Mouse (Mus musculus) kidney, adult 18-20 months (tissue): ENCODE results near the gene Zfp697.
"Not testable (repeated sequence)": the region's sequence is repeated elsewhere in the genome, so short reads cannot be mapped to it uniquely, and the experiment has no call there.

Experiments
- DNase-seq: peaks from one replicate; pipeline ENCODE4 v3.0.0; 2021

Zfp697 gene

DNA sequence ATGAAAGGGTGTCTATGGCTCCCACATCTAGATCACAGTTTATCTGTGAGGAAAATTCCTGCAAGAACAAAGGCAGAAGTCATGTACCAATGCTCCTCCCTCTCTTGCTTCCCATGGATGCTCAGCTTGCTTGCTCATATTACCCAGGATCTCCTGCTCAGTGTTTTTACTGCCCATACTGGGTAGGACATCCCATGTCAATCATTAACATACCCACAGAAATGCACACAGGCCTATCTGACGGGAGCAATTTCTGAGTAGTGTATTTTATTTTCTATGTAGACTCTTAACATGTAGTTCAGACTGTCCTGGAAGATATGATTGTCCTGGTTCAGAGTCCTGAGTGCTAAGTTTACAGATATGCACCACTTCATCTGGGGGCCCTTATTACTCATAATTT is 142.3 kb downstream of the Zfp697 start:
- not testable (repeated sequence) for DNase-seq

DNA sequence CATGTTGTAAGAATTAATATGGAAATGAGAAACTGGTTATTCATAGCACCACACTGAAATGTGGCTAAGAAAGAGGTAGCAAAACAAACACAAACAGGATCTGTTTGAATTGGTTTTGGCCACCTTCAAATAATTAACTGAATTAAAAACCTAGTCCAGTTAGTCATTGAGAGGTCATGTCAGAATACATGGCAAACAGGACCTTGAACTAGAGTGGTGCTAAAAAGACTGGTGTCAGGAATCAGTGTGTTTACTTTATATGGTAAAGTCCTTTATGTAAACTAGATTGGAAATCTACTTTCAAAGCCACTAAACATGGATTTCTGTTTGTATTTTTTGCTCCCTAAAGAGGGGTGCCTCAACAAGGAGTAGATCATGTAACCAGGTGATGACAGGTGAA is 142.7 kb downstream of the Zfp697 start:
- not testable (repeated sequence) for DNase-seq

DNA sequence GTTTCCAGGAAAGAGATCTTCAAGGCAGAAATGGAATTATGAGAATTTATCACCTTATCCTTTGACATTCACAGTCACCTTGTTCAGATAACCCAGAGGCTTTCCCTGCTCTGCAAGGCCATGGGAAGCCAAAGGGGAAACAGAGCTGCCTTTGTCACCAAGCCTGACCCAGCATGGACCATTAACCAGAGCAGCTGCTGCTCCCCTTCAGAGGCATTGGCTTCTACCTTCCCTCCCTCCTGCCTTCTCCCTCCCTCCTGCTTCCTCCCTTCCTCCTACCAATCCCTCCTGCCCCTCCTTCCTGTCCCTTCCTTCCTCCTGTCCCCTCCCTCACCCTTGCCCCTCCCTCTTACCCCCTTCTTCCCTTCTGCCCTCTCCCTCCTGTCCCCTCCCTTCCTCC is 165.4 kb downstream of the Zfp697 start:
- not testable (repeated sequence) for DNase-seq

DNA sequence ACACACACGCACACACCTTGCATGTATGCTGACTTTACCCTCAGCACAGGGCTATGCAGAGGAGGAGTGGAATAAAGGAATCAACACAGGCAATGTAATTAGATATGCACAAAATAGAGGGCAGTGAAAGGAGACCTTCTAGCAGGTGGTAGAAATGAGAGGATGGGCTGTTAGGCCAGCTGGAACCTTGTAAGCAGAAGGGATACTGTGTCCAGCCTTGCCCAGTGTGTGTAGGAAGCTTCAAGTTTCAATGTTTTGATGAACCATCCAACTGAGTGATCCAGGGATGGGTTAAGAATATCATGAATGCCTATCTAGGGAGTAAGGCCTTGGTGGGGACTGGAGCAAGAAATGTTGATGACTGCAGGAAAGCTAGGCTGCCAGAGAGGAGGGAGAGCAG is 166.2 kb downstream of the Zfp697 start:
- DNase-seq = not testable (repeated sequence)

DNA sequence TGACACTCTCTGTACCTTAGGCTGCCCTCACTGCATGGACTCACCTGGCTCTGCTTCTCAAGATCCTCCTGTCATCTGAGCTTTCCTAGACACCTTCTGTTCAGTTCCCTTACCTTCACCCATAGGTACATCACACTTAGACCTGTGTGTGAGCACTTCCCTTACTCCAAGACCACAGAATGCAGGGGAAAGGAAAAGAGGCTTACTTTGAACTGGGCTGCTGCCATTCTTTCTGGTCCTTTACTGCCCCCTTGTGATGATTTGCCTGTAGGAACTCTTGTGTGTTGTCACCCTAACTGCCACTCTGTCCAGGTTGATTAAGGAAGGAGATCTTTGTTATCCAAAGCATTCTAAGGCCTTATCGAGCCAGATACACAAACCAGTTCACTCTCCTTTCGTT is 168.0 kb downstream of the Zfp697 start:
- DNase-seq = not testable (repeated sequence)

DNA sequence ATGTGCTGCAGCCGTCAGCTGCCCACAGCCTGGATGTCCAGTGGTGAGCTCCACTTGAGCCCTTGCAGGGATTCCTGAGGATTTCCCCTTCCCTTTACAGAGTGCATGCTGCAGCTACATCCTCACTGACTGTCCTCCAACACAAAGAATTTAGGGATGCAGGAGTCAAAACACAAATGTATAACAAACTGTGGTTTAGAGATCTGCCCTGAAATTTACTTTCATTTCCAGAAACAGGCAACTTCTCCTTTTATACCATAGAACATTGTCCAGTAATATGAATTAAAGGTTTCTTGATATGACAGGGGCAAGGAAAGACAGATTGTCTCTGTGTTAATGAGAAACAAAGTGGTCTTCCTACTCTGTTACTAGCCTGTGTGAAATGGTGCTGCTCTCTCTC is 168.6 kb downstream of the Zfp697 start:
- DNase-seq = not testable (repeated sequence)

DNA sequence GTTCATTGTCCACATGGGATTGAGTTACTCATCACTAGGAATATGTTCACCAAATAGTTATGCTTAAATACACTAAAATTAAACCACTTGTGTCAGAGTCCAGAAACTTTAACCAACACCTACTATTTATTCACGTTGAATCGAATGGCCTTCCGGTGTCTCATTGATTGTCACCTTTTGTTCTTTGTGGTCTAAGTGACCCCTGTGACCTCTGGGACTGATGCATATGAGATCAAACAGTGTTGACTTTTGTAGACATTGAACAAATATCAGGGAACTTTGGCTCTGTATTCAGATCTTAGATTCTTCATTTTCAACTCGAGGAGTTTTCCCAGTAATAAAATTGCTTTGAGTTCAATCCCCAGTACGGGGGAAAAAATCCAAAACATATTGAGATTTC is 178.4 kb downstream of the Zfp697 start:
- DNase-seq = not testable (repeated sequence)

DNA sequence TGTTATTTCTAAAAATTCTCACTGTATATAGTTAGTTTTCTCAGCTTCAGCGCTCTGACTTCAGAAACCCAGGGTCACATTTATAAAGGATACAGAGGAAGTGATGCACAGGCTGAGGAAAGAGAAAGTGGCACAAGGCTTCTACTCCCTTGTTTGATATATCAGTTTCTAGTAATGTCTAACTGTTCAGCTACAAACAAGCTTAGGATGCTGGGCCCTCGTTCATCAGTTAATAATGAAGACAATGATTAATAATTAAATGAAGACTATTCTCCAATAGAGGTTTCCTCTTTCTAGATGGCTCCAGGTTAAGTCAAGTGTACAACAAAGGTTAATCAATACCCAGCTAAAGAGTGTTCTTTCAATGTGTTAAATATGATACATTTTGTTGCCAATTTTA is 181.6 kb downstream of the Zfp697 start:
- not testable (repeated sequence) for DNase-seq

DNA sequence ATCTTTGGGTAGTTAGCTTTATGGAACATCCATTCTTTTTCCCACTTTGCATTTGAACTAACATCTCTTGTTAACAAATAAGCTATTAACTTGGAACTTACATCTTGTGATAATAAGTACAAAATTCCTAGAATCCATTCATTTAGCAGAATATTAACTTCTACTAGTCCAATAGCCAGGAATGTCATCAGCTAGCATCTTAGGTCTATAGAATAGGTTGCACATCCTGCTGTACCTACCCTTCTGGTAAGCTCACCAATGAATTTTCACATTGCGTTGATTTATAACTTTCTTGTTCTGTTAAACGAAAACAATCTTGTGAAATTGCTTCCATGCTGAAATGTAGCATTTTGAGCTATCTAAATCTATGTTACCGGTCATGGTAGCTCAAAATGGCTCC is 182.6 kb downstream of the Zfp697 start:
- DNase-seq = not testable (repeated sequence)

DNA sequence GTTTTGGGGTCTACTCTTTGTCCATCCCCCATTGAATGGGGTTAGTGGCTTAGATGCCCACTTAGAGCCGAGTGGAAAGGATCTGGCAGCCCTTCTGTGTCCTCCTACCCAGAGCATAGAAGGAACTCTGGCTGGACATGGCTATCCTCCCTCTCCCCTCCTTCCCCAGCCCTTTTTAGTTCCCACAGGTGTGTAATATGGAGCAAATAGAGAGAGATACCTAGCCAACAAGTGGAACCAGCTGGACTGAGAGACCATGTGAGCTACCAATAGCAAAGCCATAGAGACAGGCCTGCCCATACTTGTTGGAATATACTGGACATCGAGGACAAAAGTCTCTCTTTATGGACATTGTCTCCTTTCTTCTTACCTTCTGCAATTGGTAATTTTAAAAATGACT is 185.5 kb downstream of the Zfp697 start:
- not testable (repeated sequence) for DNase-seq

DNA sequence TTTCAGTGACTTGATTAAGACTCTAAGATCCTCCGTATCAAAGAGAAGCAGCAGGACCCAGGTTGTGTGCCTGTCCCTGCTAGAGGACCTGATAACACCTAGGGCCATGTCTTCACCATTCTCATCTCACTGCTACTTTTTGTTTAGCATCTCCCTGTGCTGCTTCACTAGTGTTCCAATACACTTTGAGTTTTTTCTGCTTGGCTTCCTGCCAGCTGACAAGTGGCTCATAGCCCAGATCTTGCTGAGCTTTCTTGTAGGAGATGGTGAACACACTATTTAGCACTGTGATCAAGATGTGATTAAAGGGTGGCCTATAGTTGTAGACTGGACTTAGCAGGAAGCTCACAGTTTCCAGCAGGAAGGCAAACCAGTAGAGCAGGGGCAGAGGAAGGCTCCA is 198.8 kb downstream of the Zfp697 start:
- peak; percentile 56 for DNase-seq

DNA sequence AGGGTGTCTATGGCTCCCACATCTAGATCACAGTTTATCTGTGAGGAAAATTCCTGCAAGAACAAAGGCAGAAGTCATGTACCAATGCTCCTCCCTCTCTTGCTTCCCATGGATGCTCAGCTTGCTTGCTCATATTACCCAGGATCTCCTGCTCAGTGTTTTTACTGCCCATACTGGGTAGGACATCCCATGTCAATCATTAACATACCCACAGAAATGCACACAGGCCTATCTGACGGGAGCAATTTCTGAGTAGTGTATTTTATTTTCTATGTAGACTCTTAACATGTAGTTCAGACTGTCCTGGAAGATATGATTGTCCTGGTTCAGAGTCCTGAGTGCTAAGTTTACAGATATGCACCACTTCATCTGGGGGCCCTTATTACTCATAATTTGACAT is 199.9 kb downstream of the Zfp697 start:
- DNase-seq = not testable (repeated sequence)

DNA sequence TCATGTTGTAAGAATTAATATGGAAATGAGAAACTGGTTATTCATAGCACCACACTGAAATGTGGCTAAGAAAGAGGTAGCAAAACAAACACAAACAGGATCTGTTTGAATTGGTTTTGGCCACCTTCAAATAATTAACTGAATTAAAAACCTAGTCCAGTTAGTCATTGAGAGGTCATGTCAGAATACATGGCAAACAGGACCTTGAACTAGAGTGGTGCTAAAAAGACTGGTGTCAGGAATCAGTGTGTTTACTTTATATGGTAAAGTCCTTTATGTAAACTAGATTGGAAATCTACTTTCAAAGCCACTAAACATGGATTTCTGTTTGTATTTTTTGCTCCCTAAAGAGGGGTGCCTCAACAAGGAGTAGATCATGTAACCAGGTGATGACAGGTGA is 200.4 kb downstream of the Zfp697 start:
- not testable (repeated sequence) for DNase-seq

DNA sequence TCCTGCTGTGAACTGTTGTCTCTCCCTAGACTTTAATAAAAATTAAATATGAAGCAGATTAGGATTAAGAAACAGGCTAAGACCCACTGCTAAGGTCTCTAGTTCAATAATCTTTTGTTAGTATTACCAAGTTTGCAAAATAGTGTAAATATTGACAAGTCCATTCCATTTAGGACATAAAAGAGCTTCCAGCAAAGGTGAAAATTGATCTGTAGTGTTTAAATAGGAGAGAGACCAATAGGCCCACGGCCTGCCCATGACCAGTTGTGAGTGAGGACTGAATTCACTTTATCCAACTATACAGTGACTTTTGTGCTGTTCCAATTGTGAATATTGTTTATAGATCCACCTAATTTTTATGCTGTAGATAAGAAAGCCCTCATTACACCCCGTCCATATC is 205.5 kb downstream of the Zfp697 start:
- no peak for DNase-seq

DNA sequence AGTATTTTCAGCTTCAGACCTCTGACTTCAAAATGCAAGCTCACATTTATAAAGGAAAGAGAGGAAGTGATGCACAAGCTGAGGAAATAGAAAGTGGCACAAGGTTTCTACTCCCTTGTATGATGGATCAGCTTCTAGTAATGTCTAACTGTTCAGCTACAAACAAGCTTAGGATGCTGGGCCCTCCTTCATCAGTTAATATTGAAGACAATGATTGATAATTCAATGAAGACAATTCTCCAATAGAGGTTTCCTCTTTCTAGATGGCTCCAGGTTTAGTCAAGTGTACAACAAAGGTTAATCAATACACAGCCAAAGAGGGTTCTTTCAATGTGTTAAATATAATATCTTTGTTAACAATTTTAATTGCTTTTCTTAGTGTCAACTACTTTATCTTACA is 206.4 kb downstream of the Zfp697 start, which contains the start of gene Gm10681:
Gene Gm10681, minus strand, starts transcription at position 101 of the 400 bp plus-strand sequence.
- DNase-seq = no peak

DNA sequence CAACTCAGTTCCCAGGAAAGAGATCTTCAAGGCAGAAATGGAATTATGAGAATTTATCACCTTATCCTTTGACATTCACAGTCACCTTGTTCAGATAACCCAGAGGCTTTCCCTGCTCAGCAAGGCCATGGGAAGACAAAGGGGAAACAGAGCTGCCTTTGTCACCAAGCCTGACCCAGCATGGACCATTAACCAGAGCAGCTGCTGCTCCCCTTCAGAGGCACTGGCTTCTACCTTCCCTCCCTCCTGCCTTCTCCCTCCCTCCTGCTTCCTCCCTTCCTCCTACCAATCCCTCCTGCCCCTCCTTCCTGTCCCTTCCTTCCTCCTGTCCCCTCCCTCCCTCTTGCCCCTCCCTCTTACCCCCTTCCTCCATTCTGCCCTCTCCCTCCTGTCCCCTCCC is 231.3 kb downstream of the Zfp697 start:
- DNase-seq = not testable (repeated sequence)

DNA sequence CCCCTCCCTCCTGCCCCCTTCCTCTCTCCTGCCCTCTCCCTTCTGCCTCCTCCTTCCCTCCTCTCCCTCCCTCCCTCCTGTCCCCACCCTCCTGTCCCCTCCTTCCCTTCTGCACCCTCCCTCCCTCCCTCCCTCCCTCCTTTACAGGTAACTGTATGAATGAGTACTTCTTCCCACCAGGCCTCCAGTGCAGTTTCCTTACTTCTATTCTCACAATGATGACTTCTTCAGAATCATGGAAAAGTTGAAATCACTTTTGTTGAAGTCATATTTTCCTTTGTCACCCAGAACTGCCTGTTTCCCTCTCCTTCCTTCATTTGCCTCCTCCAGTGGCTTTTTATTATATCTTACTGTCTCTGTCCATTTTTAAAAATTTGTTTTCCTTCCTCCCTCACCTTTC is 231.7 kb downstream of the Zfp697 start:
- DNase-seq = no peak

DNA sequence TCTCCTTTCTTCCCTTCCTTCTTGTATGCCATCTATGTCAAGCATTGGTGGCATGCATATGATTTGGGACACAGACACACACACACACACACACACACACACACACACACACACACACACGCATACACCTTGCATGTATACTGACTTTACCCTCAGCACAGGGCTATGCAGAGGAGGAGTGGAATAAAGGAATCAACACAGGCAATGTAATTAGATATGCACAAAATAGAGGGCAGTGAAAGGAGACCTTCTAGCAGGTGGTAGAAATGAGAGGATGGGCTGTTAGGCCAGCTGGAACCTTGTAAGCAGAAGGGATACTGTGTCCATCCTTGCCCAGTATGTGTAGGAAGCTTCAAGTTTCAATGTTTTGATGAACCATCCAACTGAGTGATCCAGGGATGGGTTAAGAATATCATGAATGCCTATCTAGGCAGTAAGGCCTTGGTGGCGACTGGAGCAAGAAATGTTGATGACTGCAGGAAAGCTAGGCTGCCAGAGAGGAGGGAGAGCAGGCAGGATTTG is 232.2 kb downstream of the Zfp697 start:
- DNase-seq = not testable (repeated sequence)

DNA sequence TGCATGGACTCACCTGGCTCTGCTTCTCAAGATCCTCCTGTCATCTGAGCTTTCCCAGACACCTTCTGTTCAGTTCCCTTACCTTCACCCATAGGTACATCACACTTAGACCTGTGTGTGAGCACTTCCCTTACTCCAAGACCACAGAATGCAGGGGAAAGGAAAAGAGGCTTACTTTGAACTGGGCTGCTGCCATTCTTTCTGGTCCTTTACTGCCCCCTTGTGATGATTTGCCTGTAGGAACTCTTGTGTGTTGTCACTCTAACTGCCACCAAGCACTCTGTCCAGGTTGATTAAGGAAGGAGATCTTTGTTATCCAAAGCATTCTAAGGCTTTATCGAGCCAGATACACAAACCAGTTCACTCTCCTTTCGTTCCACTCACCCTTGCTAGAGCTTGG is 234.0 kb downstream of the Zfp697 start:
- DNase-seq = peak; percentile 57

DNA sequence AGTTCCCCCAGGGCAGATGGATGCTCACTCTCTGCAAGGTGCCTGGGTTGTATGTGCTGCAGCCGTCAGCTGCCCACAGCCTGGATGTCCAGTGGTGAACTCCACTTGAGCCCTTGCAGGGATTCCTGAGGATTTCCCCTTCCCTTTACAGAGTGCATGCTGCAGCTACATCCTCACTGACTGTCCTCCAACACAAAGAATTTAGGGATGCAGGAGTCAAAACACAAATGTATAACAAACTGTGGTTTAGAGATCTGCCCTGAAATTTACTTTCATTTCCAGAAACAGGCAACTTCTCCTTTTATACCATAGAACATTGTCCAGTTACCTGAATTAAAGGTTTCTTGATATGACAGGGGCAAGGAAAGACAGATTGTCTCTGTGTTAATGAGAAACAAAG is 234.5 kb downstream of the Zfp697 start:
- DNase-seq = not testable (repeated sequence)

DNA sequence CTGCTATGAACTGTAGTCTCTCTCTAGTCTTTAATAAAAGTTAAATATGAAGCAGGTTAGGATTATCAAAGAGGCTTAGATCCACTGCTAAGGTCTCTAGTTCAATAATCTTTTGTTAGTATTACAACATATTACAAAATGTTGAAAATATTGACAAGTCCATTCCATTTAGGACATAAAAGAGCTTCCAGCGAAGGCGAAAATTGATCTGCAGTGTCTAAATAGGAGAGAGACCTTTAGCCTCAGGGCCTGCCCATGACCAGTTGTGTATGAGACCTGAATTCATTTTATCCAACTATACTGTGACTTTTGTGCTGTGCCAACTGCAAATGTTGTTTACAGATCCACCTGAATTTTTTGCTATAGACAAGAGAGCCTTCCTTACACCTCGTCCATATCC is 247.4 kb downstream of the Zfp697 start:
- DNase-seq = no peak

DNA sequence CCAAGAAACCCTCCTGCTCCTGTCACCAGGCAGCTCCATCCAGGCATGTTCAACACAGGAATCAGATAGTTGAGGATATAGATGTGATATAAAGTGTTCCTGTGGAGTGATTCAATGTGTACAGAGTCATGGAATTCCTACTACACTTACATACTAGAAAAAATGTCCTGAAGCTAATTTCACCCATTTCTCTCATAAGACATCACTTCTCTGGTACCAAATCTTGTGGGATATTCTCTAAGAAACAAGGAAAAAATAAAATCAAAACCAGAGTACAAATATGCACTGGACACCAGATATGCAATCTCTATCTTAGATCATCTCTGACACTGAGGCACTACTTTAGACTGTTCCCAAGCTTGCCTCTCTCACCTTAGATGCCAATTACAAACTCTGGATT is 247.9 kb downstream of the Zfp697 start, which contains the start of gene Hsd3b5:
Gene Hsd3b5, minus strand, starts transcription at position 101 of the 400 bp plus-strand sequence.
- no peak for DNase-seq

DNA sequence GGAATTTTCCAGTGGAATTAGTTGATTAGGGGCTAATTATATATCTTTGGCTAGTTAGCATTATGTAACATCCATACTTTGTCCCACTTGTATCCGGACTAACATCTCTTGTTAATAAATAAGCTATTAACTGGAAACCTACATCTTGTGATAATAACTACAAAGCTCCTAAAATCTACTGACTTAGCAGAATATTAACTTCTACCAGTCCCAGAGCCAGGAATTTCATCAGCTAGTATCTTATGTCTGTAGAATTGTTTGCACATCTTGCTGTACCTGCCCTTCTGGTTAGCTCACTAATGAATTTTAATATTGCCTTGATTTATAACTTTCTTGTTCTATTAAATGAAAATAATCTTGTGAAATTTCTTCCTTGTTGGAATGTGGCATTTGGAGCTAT is 252.9 kb downstream of the Zfp697 start:
- no peak for DNase-seq

DNA sequence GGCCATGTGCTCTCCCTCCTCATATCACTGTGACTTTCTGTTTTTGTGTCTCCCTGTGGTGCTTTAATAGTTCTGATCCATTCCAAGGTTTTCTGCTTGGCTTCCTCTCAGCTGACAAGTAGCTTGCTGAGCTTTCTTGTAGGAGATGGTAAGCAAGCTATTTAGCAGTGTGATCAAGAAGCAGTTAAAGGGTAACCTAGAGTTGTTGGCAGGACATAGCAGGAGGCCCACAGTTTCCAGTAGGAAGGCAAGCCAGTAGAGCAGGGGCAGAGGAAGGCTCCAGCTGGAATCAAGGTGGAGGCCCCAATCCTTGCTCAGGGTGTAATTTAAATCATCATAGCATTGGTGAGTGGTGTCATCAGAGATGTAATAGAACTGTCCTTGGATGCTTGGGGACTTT is 298.5 kb downstream of the Zfp697 start:
- peak; percentile 47 for DNase-seq

DNA sequence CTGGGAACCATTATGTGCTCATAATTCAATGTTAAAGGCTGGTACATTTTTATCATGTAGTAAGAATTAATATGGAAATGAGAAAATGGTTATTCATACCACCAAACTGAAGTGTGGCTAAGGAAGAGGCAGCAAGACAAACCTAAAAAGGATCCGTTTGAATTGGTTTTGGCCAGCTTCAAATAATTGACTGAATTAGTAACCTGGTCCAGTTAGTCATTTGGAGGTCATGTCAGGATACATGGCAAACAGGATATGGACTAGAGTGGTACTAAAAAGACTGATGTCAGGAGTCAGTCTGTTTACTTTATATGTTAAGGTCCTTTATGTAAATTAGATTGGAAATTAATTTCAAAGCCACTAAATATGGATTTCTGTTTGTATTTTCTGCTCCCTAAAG is 300.1 kb downstream of the Zfp697 start:
- DNase-seq = no peak
